Mouse (Mus musculus) gastrocnemius, postnatal 4 days (tissue): Measurements from ENCODE around the gene Cmip. TPM values are rescaled to one million over a fixed set of nuclear protein-coding genes. Genes with fewer than 3 reads are reported as not detected.

ENCODE experiments used
- DNase-seq, 2 experiments: peaks; one replicate each; pipeline ENCODE4 v3.0.0; 2021 to 2022; ENCODE audit warnings: low spot score in 2 of 2, mixed read lengths in 2 of 2
- total RNA-seq, 2 experiments: library from RNA; stranded (reverse); gene quantifications; 2 replicates each; pipeline ENCODE4 v1.2.3; 2021

Gene Cmip
- total RNA-seq, 2 experiments from 2014 or later: 39.1 to 40.7 TPM

DNA sequence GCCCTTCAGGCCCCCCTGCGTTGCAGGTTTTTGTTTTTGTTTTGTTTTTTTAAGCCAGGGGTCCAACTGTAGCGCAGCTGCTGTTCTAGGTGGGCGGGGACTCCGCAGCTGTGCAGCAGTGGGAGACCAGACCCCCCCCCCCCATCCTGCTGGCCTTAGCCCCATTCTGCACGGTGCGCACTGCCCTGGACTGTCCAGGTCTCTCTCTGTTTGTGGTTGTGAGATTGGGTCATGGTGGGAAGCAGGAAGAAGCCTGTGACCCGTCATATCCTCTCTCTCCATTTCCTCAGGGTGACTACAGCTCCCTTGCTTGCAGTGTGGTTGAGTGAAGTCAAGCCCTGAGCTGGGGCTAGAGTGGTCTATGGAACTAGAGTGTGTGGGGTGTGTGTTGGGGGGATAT is 114.3 kb downstream of the Cmip start:
- no peak for DNase-seq

DNA sequence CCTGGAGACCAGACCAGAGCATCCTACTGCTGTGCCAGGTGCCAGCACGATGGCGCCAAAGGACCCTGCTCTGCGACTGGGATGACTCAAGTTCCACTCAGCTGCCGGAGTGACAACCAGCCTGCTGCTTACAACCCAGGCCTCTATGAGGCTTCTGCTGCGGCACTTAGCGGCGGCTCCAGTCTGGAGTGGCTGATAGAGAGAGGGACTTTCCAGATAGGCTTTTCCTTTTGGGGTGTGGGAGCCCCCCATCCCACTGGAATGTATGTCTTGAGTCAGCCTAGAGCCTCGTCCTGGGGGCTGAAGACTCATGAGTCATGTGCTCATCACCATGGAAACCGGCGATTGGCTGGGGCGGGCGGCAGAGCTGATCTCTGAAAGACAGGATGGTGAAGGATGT is 115.2 kb downstream of the Cmip start:
- no peak for DNase-seq

DNA sequence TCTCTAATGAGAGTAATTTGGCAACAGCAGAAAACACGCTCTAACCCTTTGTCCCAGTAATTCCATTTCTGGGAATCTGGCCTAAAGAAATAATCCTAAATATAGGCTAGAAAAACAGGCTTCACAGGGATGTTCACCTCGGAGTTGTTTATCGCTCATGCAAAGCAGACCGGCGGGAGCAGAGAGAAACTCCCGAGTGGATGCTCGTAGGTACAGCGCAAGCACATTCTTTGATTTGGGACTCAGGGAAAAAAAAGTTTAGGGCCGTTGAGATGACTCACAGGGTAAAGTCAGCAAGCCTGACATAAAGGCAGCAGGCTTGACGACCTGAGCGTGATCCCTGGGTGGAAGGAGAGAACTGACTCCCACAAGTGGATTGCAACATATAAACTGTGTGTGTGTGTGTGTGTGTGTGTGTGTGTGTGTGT is 116.2 kb downstream of the Cmip start:
- DNase-seq: no peak

DNA sequence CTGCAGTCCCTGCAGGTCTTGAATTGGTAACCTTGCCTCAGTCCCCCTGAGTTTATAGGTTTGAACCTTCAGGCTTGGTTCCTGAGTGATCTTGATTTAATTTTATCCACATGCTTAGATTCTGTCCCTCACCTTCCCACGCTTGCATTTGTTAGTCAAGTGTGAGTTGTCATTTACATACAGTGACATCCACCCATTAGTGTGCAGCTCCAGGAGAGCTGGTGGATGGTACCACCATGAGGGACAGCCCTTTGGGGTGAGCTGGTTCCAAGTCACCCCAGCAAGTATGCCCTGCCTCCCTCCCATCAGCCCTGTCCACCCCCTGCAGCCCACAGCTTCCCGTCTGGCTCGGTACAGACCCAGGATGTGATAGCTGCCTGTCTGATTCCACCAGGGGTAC is 117.2 kb downstream of the Cmip start:
- no peak for DNase-seq

DNA sequence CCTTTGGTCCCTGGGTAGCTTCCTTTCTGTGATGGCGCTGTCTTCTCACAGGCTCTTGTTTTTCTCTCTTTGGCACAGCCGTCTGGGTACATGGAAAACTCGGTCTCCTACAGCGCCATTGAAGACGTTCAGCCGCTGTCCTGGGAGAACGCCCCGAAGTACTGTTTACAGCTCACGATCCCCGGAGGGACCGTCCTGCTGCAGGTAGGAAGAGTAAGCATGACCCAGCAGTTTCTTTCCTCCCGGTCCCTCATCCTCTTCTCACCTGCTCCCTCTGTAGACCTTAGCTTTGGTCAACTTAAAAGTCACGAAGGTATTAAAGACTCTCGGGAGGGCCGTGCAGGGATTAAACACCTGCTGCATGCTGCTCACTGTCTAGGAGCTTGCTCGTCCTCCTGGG is 120.1 kb downstream of the Cmip start:
- DNase-seq: no peak

DNA sequence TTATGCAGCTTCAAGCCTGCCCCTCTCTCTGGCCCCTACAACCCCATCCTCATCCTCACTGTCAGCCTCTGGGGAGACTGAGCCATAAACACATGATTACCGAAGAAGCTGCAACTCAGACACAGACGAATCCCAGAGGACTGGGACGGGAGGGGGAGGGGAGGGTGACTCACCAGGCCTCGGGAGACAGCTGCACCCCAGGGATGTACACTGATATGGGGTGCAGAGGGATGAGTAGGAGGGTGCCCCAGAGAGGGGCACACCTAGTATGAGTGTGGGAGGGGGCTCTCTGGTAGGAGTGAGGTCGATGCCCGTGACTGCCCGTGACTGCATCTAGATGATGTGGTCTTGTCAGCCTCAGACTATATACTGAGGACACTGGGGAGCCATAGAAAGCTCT is 121.8 kb downstream of the Cmip start:
- DNase-seq: no peak

DNA sequence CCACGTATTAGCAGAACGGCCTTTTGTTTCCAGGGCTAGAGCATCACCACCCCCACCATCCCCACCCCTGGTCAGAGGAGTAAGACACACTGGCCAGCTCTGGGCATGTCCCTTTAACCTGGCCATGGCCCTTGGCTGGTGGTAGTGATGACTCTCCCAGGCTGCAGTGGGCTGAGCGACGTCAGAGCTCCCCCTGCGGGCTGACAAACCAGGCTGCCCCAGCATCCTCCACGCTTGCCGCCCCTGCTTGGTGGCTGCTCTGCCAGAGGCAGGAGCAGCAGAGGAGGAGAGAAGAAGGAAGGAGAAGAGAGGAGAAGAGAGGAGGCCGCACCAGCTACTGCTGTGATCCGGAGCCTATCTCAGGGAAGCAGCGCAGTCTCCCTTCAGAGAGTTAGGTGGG is 122.3 kb downstream of the Cmip start:
- peak in 1 of 2 experiments; percentile 65 for DNase-seq

DNA sequence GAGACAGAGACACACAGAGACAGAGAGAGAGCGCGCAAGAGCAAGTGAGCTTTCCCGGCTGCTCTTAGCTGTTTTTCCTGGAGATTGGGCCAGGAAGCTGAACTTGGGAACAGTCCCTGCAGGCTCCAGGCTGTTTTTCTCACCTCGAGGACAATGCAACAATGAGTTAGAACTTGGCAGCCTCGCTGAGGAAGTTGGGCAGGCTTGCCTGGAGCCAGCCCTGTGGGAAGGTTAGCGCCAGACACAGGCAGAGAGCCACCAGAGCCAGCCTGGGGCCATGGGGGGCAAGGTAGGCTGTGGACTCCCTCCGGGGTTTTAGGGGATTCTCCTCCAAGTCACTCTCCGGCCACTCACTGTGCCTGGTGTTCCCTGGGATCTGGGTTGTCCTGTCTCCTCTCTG is 123.9 kb downstream of the Cmip start:
- peak in 1 of 2 experiments; percentile 52 for DNase-seq

DNA sequence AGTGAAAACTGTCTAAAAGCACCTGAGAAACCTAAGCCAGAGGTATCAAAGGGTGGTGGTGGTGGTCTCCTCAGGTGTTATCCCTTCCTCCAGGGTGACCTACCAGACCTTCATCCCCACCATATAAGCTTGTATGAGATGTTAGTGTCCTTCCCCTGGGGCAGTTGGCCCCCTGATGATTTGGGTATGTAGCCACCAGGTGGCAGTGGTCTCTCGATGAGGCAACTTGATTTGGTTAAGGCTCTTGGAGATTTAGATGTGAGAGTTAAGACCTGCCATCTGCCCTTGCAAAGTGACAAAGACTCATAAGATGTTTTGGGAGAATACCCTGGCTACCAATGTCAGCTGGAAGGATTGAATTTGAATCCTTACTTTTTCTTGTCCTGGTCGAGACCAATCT is 129.3 kb downstream of the Cmip start:
- DNase-seq: no peak

DNA sequence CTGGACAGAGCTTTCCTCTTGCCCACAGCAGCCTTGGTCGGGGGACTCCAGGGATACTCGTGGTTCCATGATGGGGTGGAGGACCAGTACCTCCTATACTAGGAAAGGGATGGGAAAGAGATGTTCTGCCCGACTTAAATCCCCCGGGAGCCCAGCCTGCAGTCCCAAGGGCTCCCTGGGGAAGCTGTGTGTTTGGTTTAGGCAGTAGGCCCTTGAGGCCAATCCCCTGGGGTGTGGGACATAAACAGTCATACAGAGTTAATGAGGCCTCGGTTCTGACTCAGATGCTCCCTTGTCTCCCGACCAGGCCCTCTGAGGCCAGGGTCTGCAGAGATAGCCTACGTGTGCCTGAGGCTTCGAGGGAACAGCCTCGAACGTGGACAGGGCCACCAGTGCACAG is 130.8 kb downstream of the Cmip start:
- no peak for DNase-seq

DNA sequence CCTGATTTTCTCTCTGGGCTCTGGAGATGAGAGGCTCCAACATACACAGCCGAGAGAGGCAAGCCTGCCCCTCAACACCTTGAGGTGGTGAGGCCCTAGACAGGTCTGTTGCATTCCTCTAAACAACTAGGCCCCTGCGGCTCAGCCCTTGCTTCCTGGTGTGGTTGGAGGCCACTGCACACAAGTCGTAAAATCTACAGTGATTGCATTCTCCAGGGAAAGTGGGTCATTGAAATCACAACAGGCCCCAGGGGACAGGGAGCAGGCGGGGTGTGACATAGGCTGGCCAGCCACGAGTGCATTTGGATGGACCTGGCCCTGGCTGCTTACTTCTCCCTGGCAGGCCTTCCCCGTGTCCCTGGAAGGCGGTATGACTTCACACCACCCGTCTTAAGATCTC is 131.5 kb downstream of the Cmip start:
- no peak for DNase-seq

DNA sequence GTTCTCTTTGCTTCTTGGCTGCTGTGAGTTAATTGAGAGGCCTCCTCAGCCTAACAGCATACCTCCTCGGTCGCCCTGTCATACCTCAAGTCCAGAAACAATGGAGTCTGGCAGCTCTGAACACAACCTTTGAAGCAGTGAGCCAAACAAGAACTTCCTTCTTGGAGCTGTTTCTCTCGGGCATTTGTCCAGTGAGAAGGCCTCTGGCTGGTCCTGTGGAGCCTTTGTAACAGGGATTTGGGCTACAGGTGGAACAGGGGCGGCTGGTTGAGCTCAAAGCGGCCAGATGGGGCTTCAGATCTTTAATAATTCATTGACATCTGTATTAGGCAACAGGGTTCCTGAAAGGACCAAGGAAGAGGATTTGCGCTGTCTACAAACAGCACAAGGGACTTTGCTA is 137.0 kb downstream of the Cmip start:
- no peak for DNase-seq

DNA sequence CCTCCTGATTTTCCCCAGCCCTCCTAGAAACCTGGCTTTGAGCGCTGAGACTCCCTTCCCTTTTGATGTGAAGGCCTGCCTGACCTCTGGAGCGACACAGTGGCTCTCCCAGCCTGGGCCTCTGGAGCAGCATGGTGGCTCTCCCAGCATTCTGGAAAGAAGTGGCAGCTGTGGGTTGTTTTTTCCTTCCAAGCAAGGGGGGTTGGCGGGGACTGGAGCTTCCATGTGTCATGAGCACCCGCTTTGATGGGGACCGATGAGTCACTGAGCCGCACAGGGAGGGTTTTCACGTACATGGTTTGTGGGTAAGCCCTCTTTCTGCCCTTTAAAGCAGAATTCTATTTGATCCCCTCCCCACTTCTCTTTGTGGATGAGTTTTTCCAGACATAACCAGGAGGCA is 138.2 kb downstream of the Cmip start:
- DNase-seq: peak in 1 of 2 experiments; percentile 31

DNA sequence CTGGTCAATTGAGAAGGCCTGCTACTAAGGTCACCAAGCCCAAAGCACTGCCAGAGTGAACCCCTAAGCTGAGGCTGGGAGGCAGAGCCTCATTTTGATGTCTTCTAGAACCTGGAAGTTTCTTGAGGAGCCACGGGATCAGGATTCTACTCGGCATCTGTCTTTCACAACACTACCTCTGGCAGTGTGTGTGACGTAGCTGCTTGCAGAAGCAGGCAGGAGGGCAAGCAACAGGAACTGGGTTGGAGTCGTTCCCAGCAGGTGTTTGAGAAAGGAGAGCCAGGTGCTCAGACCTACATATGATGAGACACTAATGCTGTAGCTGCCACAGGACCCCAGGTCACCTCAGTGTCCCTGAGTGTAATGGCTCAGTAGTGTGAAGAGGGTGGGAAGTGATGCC is 140.0 kb downstream of the Cmip start:
- no peak for DNase-seq

DNA sequence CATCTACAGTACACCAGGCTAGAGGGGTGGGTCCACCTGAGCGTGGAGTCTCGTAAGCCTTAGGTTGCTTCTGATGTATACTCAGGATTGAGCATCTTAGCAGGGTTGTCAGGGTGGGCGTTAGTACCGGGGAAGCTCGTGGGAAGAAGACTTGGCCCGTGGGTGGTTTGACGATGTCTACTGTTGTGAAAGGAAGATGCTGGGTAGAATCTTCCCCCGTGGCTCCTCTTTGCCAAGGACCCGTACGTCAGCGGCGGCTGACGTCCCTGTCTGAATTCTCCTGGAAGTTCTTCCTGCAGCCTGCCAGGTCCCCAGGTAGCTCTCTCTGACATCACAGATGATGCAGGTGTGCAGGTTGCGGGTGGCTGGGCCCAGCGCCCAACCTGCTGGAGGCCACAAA is 140.9 kb downstream of the Cmip start:
- DNase-seq: no peak

DNA sequence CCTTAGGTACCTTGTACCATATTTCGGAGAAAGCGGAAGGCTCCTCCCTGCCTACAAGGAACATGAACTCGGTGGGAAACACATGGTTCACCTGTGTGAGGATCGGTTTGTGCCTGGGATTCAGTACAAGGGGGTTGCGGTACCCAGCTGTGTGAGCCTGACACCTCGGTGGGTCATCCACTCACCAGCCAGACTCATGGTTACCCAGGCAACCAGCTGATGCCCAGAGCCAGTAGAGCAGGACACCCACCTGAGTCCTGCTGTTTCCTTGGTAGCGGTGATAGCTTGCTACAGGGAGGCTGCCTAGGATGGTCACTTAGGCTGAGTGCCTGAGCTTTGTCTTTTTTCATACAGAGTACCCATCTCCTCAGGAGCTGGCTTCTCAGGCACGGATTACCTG is 142.4 kb downstream of the Cmip start:
- DNase-seq: no peak

DNA sequence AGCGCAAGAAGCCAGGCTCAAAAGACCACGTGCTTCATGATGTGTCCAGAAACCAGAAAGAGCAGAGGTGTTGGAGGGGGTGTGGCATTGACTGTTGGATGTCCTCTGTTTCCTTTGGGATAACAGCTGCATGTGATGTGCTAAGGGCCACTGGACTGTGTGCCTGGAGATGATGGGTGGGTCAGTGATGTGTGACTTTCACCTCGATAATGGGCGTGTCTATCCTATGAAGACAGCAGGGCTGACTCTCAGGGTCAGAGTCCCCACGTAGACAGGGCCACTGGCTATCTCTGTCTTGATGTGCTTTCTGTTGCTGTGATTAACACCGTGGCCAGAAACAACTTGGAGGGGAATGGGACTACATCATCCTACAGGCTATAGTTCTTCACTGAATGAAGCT is 144.0 kb downstream of the Cmip start:
- no peak for DNase-seq

DNA sequence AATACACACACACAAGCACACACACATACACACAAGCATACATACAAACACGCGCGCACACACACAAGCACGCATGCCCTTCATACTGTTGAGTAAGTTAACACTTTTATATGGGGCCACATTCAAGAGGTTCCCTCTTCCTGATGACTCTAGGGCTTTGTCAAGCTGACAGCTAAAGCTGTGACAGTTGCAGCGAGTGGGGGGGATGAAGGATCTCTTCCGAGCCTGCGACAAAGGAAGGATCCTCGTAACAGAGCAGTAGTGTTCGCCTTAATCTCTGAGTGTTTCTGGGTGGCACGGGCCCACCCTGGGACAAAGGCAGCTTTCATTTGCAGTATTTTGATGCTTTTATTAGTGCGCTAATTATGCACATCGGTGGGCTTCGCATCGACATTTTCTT is 145.0 kb downstream of the Cmip start:
- DNase-seq: no peak

DNA sequence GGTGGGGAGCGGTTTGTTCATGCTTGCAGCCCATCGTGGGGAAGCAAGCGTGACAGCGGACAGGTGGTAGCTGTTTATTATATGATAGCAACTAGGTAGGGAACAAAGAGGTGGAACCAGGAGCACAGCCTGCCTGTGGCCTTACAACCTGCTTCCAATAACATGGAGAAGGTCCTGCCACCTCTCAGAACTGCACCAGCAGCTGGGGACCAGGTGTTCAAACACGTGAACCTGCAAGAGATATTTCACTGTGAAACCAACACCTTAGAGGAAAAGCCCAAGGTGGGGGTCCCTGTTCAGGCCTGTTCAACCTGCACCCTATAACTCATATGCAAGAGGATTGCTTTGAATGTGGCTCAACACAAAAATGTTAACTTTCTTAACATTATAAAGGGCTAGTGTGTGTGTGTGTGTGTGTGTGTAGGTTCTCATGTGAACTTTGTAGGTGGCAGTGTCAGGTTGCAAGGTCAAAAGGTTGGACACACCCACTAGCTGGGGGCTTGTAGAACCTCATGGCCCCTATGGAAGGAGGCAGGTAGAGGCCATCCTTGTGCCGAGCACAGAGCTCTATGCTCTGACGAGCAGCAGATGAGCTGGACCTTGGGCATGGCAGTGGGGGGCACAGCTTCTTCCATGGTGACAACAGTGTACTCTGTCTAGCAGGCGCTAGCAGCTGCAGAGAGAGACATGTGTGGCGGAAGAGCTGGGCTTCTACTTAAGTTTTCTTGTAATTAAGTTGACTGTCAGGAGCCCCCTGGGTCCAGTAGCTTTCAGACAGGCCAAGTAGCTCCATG is 146.2 kb downstream of the Cmip start:
- no peak for DNase-seq

DNA sequence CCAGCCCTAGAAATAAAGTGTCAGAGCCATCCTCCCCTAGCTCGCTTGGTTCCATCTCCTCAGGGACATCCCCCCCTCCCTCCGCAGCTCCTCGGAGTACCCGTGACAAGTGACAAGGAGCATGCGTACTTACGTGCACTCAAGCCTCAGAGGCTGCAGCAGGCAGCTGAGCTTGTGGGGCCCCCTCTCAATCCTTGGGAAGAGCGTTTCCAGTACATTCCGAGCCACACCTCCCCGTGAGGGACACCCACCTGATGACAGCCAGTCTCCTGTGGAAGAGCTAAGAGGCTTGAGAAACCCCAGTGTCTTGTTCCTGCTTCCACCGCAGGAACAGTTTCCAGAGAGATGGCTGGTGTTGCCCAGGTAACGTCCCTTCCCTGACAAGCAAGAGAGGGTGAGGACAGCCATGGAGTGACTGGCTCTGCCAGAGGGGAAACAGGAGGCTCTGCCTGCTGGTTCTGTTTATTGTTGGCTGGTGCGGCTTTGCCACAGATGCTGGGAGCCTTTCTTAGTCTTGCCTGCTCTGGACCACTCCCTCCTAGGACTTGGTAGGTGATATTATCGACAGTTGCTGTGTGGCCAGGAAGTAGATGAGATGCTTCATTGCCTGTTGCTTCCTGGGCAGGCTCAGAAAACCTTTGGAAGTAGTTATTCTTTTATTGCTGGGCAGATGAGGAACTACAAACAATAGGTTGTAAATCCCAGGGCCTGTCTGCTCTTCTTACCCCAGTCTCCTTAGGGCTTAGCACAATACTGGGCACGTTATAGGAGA is 147.0 kb downstream of the Cmip start:
- DNase-seq: no peak

DNA sequence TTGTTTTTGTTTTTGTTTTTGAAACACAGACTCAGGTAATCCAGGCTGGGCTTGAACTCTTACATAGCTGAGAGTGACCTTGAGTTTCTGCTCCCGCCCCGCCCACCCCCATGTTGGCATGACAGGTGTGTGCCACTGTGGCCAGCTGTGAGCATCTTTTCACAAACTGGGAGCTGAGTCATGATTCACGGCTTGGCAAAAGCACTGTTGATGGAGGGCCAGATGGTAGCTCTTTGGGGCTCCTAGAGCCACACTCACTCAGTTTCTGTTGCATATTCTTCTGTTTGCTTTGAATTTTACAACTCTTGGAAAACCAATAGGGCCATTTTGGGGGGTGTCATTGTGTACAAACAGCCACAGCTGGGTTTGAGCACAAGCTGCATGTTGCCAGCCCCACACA is 149.2 kb downstream of the Cmip start:
- DNase-seq: no peak

DNA sequence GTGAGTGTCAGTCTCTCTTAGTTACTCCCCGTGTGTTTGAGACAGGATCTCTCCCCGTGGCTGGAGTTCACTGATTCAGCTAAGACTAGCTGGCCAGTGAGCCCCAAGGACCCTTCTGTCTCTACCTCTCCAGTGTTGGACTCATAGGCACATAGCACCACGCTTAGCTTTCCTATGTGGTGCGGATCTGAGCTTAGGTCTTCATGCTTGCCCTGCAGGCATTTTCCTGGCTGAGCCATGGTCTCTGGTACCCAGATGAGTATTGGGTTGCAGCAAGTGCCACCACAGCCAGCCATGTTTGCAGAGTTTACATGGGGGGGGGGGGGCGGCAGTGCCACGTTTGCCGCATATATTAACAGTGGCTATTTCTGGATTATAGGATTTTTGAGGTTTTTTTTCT is 151.8 kb downstream of the Cmip start:
- no peak for DNase-seq

DNA sequence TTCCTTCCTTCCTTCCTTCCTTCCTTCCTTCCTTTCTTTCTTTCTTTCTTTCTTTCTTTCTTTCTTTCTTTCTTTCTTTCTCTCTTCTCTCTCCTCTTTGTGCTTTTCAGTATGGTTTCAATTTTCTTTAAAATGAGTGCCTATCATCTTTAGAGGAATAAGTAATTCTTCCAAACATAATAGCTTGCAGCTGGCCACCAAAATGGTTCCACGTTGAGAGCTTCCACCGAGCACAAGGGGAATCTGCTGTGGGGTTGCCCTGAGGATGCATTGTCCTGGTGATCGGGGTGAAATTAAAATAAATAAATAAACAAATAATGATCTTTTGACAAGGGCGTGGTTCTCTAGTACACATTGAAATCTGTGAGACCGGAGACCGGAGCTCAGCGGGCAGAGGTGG is 152.2 kb downstream of the Cmip start:
- no peak for DNase-seq
